Mouse (Mus musculus): Measurements from ENCODE around the gene Braf. TPM values are rescaled to one million over a fixed set of nuclear protein-coding genes. Genes with fewer than 3 reads are reported as not detected.

Braf gene
- polyA plus RNA-seq, 1 experiment: 10.7 TPM

GRCm38 (mm10) chr6:39554888-39555647, 170.2 kb downstream of the Braf start:
- H3K4me1 ChIP-seq (ENCODE audit: control insufficient read depth, insufficient read depth, insufficient read length, low read length): no peaks in the 10 kb centered on the region
- peak overlapping the region; percentile 5; the same call in 1 of the 2 replicates for H3K4me3 ChIP-seq (ENCODE audit: insufficient read depth, low read depth, low read length)

More at GRCm38 (mm10) chr6:39554888-39555647, 170.2 kb downstream of the Braf start:
- peak overlapping the region; percentile 44 for H3K27ac ChIP-seq (replicated peaks; ENCODE audit: low read depth, low read length)

Other genes with a start within 250 kb of the Braf start
- gene Dennd2a, start 167.6 kb downstream of the Braf start, polyA plus RNA-seq (2012; ENCODE audit: insufficient read depth, insufficient read length, missing spikeins): 1.7 and 2.8 TPM in 2 replicates
- gene Adck2, start 151.6 kb downstream of the Braf start, polyA plus RNA-seq (2012; ENCODE audit: insufficient read depth, insufficient read length, missing spikeins): 10.4 and 12.6 TPM in 2 replicates
- gene Gm42420, start 139.7 kb downstream of the Braf start, polyA plus RNA-seq (2012; ENCODE audit: insufficient read depth, insufficient read length, missing spikeins): not detected in 2 replicates
- 819 and 928 TPM in 2 replicates for gene Ndufb2, start 132.9 kb downstream of the Braf start, polyA plus RNA-seq (2012; ENCODE audit: insufficient read depth, insufficient read length, missing spikeins)
- 263 and 327 TPM in 2 replicates for gene Mrps33, start 85.5 kb upstream of the Braf start, polyA plus RNA-seq (2012; ENCODE audit: insufficient read depth, insufficient read length, missing spikeins)
- gene Tmem178b, start 147.8 kb upstream of the Braf start, polyA plus RNA-seq (2012; ENCODE audit: insufficient read depth, insufficient read length, missing spikeins): 2.2 and 3.3 TPM in 2 replicates

Measured in brown adipose tissue, adult 24 weeks (tissue).